ENCODE assay signal across 35 mouse cellular contexts in the genomic region with DNA sequence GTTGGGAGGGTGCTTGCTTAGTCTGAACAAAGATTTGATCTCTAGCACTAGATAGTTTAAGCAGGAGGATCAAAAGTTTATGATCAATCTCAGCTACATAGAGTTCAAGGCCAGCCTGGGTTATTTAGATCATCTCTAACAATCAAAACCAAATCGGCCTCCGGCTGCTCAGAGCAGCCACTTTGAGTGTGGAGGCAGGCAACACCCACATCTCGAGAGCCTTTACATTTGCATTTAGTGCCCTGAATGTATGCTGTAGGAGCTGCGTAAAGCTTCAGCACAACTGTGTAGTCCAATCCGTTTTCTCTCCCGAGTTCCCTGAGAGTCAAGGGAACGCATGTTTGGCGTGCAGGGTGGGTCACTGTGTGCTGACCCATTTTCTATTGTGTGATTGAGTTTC. TPM values are rescaled to one million over a fixed set of nuclear protein-coding genes. Genes with fewer than 3 reads are reported as not detected.
"Had no signal": no experiment of that assay in that cellular context is flagged by ENCODE, and none has a peak within 500 bp of the region (broad histone marks: within the 10 kb centered on the region; RNA-seq: fewer than 3 reads in every experiment).

No protein-coding gene starts in this region.

- ATAC-seq: liver, embryonic 12.5 days; liver, postnatal 0 days; lung, postnatal 0 days; midbrain, embryonic 13.5 days; midbrain, embryonic 15.5 days; midbrain, embryonic 16.5 days had no signal

- H3K9me3 ChIP-seq: limb, embryonic 10.5 days; limb, embryonic 12.5 days; limb, embryonic 13.5 days; limb, embryonic 15.5 days; liver, embryonic 12.5 days; liver, embryonic 13.5 days; liver, embryonic 15.5 days; lung, embryonic 15.5 days; megakaryocyte, embryonic 14.5 days; midbrain, embryonic 10.5 days; midbrain, embryonic 12.5 days; midbrain, embryonic 13.5 days; midbrain, embryonic 15.5 days; neural tube, embryonic 12.5 days had no signal

- H3K36me3 ChIP-seq: limb, embryonic 10.5 days; limb, embryonic 13.5 days; liver, embryonic 12.5 days; liver, embryonic 13.5 days; liver, embryonic 15.5 days; lung, embryonic 15.5 days; midbrain, embryonic 10.5 days; midbrain, embryonic 12.5 days; midbrain, embryonic 13.5 days; midbrain, embryonic 15.5 days; neural tube, embryonic 12.5 days had no signal

- H3K4me2 ChIP-seq: limb, embryonic 12.5 days; limb, embryonic 13.5 days; limb, embryonic 15.5 days; liver, embryonic 11.5 days; liver, embryonic 12.5 days; liver, embryonic 13.5 days; liver, embryonic 15.5 days; lung, embryonic 14.5 days; lung, embryonic 15.5 days; midbrain, embryonic 11.5 days; midbrain, embryonic 12.5 days; midbrain, embryonic 13.5 days; midbrain, embryonic 15.5 days; neural tube, embryonic 12.5 days had no signal

- H3K4me3 ChIP-seq: limb, embryonic 10.5 days; limb, embryonic 12.5 days; limb, embryonic 13.5 days; limb, embryonic 15.5 days; liver, embryonic 12.5 days; liver, embryonic 13.5 days; liver, embryonic 15.5 days; lung, embryonic 15.5 days; megakaryocyte, embryonic 14.5 days; midbrain, embryonic 10.5 days; midbrain, embryonic 12.5 days; midbrain, embryonic 13.5 days; midbrain, embryonic 15.5 days; myocyte; neural tube, embryonic 12.5 days had no signal

- H3K27ac ChIP-seq: limb, embryonic 10.5 days; limb, embryonic 12.5 days; limb, embryonic 13.5 days; limb, embryonic 15.5 days; liver, embryonic 12.5 days; liver, embryonic 13.5 days; liver, embryonic 14.5 days; liver, embryonic 15.5 days; lung, embryonic 15.5 days; macrophage; midbrain, embryonic 10.5 days; midbrain, embryonic 12.5 days; midbrain, embryonic 13.5 days; midbrain, embryonic 15.5 days; neural tube, embryonic 12.5 days had no signal

- DNase-seq: left cerebral cortex, postnatal 4 days; liver; liver, embryonic 13.5 days; liver, postnatal 0 days; lung, adult 18-20 months; lung, adult 2 months; lung, embryonic 14.5 days; lung, postnatal 10 days; lung, postnatal 14 days; lung, postnatal 36 days; lung, postnatal 4 days; midbrain, embryonic 14.5 days had no signal

- H3K9ac ChIP-seq: limb, embryonic 12.5 days; limb, embryonic 13.5 days; limb, embryonic 15.5 days; liver, embryonic 12.5 days; liver, embryonic 13.5 days; liver, embryonic 14.5 days; liver, embryonic 15.5 days; liver, postnatal 0 days; lung, embryonic 14.5 days; lung, embryonic 15.5 days; midbrain, embryonic 12.5 days; midbrain, embryonic 13.5 days; midbrain, embryonic 15.5 days; neural tube, embryonic 12.5 days had no signal

- H3K4me1 ChIP-seq: limb, embryonic 12.5 days; lung, embryonic 15.5 days; midbrain, embryonic 12.5 days; midbrain, embryonic 13.5 days; neural tube, embryonic 12.5 days had no signal

- H3K27me3 ChIP-seq: limb, embryonic 12.5 days; limb, embryonic 13.5 days; limb, embryonic 15.5 days; liver, embryonic 12.5 days; liver, embryonic 13.5 days; liver, embryonic 15.5 days; lung, embryonic 15.5 days; megakaryocyte, embryonic 14.5 days; midbrain, embryonic 12.5 days; midbrain, embryonic 13.5 days; midbrain, embryonic 15.5 days; neural tube, embryonic 12.5 days had no signal

RNA-seq across cellular contexts. Expression of gene Hpdl, which starts 29.1 kb away (rescaled TPM):
- total RNA-seq: megakaryocyte progenitor cell, adult 5-6 weeks; megakaryocyte, adult 5-6 weeks; monocyte, adult 5-6 weeks had no signal
- polyA plus RNA-seq: macrophage had no signal
